Mouse (Mus musculus): ENCODE measurements around the gene Fam227a.

GRCm38 (mm10) chr15:79691023-79691508, 32.3 kb upstream of the Fam227a start:
- TF ChIP-seq CTCF (IDR thresholded peaks at IDR 0.05) (no peak), EP300 (IDR thresholded peaks at IDR 0.05) (no peak)
